Mouse (Mus musculus): ENCODE measurements around the gene Arntl2. TPM values are rescaled to one million over a fixed set of nuclear protein-coding genes. Genes with fewer than 3 reads are reported as not detected.
"Not testable (repeated sequence)": the region's sequence is repeated elsewhere in the genome, so short reads cannot be mapped to it uniquely, and the experiment has no call there.

Arntl2 gene
- total RNA-seq, 4 experiments from 2014 or later: 0.55 to 1.7 (median 1.5) TPM

DNA sequence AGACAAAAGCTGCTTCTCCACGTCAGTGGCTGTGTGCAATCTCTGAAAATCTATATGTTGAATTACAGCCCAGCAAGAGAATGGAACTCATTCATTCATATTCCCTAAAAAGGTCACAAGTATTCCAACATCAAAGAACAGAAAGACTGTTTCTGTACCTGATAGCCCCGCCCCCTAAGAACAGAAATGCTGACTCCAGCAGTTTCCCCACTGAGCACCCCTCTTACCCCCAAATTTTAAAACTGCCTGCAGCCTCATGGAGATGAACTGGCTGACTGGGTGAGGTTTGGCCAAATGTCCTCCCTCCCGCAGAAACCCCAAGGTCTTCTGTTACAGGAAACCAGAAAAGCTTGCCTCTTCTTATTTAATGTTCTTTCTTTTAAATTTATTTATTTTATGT lies 51.5 kb downstream of the Arntl2 start:
- no peak for DNase-seq (ENCODE audit: low spot score)

DNA sequence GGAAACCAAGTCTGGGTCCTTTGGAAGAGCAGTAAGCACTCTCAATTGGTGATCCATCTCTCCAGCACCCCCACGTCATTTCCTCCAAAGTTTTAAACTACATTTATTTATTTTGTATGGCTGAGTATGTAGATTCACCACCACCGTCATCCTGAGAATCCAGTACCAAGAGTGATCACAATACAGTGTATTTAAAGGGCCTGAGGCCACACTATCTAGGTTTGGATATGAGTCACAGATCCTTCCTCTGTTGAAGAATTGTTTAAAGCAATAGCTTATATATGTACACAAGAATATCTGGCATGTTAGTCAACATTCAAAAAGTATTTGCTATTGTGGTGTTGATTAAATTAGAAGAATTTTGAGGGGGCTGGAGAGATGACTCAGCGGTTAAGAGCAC lies 52.4 kb downstream of the Arntl2 start:
- no peak for DNase-seq (ENCODE audit: low spot score)

DNA sequence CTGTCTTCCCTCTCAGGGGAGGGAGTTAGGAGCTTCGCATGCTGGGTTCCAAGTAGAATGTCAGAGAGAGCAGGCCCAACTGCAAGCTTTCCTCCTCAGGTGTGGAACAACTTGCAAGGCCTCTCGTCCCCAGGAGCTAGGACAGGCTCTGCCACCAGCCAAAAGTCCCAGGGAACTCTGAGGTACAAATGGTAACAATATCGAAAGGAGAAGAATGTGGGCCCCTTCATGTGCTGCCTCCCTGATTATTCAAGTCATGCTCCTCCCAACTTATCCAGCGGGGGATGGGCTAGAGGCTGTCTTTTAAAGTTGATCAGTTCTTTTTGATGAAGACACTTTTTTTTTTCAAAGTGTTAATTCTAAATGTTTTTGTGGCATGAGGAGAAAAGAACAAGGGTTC lies 54.2 kb downstream of the Arntl2 start, which contains the start of gene Smco2:
TSS of gene Smco2 (plus strand) at position 55 of the 400 bp plus-strand sequence.
- DNase-seq (ENCODE audit: low spot score): no peak

DNA sequence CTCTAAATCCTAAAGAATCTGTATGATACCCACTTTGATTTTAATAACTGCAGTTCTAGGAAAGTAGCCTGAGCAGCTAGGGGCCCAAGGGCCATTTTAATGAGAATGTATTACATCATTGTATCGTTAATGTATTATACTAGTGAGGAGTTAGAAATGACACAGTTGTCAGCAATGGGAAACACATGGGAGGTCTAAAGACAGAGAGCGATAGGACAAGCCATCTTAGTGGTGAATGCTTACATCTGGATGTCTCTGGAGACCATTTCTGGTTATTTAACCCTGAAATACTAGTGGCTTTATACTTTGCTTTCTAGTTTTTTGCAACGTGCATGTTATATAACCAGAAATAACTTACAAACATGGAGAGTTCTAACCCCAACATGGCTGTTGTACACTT lies 56.1 kb downstream of the Arntl2 start:
- DNase-seq (ENCODE audit: low spot score): no peak

DNA sequence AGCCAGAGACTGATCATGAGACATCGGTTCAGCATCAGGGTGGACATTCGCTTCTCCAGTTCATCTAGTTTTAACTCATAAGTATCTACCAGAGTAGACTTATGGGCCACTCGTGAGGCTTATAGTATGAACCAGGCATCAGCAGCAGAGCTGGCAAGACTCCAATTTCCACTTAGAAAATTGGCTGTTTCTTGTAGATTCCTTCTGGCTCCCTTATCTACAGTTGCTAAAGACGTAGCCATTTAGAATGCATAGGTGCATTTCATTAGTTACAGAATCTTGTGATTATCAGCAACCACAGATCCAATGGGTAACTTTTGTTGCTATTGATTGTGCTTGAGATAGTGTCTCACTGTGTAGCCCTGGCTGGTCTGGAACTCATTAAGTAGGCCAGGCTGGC lies 56.9 kb downstream of the Arntl2 start:
- DNase-seq (ENCODE audit: low spot score): no peak

DNA sequence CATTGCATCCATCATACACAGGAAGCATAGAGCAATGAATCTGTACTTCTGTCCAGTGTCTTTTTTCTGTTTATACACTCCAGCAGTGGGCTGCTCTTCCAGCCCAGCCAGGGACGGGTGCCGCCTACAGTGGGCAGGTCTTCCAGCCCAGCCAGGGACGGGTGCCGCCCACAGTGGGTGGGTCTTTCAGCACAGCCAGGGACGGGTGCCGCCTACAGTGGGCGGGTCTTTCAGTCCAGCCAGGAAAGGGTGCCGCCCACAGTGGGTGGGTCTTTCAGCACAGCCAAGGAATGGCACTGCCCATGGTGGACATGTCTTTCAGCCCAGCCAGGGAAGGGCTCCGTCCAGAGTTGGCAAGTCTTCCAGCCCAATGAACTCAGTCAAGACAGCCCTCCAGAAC lies 59.3 kb downstream of the Arntl2 start:
- DNase-seq (ENCODE audit: low spot score): no peak

DNA sequence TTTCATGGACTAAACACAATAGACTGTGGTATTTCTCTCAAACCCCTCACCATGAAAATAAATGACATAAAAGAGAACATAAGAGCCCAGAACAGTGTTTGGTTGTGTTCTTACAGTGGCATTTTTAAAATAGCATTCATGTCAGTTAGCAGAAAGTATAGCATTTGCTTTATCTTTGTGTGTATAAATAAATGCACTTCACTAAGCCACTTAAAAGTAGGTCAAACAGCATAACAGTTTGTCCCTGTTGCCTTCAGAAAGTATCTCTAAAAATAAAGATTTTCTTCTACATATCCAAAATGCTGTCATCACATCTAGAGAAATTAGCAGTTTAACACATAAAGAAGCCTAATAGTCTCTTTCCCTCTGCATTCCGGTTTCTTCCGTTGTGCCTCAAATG lies 61.5 kb downstream of the Arntl2 start:
- no peak for DNase-seq (ENCODE audit: low spot score)

DNA sequence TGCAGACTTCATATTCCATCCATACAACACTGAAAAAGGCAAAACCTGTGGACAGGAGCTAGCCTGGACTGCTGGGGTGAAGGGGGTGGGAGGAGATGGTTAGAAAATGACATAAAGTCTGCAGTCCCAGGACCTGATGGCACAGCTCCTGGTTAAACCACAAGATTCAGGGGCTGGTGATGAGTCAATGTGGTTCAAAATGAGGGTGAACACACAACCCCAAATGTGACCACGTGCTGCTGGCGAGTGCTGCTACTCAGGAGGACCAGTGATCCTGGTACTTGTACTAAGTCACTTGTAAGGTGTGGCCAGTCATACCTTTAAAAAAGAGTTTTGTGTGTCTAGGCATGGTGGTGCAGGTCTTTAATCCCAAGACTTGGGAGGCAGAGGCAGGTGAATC lies 67.3 kb downstream of the Arntl2 start:
- no peak for DNase-seq (ENCODE audit: low spot score)

DNA sequence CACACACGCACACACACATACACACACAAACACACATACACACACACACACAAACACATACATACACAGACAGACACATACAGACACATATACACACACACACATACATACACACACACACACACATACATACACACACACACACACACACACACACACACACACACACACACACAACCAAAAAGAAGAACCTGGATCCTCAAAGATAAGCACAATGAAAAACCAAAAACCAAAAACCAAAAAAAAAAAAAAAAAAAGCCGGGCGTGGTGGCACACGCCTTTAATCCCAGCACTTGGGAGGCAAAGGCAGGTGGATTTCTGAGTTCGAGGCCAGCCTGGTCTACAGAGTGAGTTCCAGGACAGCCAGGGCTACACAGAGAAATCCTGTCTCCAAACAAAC lies 68.5 kb downstream of the Arntl2 start:
- DNase-seq (ENCODE audit: low spot score): not testable (repeated sequence)

DNA sequence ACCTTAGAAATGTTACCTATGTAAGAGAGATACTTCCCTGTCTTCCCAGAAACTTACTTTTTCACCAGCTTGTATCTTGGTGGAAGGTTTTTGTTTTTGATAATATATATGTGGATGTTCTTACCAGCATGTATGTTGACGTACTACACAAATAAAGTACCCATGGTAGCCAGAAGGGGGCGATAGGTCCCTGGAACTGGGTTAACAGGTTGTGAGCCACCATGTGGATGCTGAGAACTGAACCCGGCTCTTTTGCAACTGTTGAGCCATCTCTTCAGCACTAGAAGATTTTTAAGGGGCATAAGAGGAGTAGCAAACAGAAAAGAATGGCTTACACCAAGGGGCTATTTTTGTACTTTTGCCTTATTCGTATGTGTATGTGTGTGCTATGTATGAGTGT lies 69.8 kb downstream of the Arntl2 start:
- DNase-seq (ENCODE audit: low spot score): no peak

DNA sequence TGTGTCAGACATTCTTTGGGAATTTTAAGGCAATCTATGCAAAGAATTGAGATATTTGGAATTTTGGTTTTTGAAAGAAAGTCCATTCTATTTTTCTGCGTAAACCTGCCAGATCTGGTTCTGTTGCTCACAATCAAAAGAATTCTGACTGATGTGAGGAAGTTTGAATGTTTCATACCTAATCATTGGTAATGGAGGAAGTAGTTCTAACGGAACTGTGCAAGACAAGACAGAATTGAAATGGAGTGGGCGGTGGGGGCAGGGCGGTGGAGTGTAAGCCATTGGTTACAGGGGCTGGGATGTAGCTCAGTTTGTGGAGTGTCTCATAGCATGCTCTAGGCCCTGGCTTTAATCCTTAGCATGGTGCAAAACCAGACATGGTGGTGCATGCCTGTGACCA lies 76.1 kb downstream of the Arntl2 start:
- no peak for DNase-seq (ENCODE audit: low spot score)

DNA sequence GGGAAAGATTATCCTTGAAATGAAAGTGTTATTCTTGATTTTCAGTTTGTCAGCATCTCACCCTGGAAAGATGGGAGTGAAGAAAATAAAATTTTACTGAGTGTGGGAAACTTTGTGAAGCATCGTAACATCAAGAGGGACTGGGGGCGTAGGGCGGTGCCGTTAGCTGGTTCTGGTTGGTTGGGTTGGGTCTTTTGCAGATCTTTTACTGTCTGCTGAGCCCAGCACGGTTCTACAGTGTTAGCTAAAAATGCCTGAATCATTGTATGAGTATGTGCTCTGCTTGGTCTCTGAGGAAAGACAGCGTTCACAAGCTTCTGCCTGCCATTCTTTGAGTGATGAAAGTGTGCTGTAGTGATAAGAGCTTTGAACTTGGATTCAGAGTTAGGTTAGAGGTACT lies 78.6 kb downstream of the Arntl2 start:
- DNase-seq (ENCODE audit: low spot score): no peak

DNA sequence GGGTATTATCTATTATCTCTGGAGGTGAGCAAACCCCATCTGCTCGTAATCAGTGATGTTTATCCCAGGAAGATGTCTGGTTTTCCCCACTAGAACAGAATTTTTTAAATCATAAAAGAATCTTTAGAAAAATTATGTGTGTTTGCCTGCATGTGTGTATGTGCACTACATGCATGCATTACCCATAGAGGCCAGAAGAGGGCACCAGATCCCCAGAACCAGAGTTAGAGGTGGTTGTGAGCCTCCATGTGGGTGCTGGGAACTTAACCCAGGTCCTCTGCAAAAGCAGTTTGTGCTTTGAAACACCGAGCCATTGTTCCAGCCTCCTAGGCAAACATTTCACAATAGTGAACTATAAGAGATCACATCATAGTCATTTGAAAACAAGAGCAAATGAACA lies 81.0 kb downstream of the Arntl2 start:
- no peak for DNase-seq (ENCODE audit: low spot score)

DNA sequence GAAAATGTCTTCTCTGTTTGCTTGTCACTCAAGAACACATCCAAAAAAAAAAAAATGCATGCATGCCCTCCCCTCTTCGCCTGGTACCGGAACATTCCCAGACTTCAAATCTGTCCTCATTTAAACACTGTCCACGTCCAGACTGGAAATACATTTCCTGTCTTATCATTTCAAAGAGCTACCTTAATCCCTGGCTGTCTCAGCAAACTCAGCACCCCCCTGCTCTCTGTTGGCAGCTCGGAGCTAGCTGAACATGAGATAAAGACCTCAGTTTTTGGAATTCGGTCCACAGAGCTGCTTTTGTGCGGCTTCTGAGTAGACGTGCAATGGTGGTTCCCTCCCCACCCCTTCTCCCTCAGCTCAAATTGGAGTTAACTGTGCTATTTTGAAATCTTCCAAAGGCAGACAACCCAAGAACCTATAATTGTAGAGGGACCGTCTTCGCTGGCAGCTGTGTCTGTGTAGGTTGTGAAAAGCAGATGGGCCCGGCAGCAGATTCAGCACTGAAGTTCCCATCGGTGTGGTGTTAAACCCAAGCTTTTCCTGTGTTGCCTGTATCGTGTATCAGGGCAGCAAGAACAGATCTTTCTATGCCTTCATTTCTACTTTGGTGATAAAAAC lies 81.7 kb downstream of the Arntl2 start:
- no peak for DNase-seq (ENCODE audit: low spot score)

DNA sequence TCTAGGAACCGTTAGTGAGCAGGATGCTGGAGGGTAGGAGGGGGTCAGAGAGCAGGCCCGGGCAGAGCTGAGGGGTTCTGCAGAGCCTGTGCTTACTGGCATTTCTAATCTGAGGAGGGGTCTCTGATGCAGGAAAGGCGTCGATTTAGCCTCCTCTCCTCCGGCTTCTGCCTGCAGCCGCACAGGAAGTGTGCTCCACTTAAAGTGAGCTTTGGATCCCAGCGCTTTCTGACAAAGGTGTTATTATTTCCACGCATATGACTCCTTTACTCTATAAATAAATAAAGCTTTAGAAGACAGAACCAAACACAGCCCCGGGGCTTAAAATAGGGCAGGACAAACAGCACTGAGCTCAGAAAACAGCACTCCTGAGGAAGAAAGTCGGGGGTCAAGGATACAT lies 83.1 kb downstream of the Arntl2 start:
- DNase-seq (ENCODE audit: low spot score): no peak

DNA sequence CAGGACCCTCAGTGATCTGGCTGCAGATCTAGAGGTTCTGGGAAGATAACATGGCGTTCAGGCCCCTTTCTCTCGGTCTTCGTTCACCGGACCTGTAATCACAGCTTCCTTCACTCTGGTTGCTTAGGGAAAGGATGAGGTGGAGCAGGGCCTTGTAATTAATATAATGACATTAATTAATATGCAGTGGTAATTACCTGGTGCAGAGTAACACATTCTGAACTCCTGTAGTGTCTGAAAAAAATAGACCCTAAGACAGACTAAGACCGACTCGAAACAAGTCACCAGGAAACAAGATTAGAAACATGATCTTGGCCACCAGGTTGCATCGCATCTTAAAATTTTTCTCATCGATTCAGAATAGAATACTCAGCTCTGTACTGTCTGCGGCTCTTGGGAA lies 84.0 kb downstream of the Arntl2 start:
- no peak for DNase-seq (ENCODE audit: low spot score)

DNA sequence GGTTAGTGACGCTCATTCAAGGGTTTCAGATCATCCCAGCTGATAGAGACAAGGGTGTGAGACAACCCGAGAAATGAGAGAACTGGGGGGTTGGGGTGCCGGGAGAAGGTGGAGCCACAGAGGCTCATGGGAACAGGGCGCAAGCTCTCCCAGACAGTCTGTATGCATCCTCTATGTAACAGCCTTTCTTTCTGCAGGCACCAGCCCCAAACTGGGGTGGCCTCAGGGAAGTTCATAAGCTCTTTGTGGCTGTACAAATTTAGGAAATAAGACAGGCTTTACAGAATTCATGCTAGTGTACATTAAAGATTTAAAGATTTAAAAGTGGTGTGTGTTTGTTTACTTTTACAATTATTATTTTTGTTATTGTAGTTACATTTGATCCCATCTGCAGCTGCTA lies 84.4 kb downstream of the Arntl2 start:
- DNase-seq (ENCODE audit: low spot score): no peak

DNA sequence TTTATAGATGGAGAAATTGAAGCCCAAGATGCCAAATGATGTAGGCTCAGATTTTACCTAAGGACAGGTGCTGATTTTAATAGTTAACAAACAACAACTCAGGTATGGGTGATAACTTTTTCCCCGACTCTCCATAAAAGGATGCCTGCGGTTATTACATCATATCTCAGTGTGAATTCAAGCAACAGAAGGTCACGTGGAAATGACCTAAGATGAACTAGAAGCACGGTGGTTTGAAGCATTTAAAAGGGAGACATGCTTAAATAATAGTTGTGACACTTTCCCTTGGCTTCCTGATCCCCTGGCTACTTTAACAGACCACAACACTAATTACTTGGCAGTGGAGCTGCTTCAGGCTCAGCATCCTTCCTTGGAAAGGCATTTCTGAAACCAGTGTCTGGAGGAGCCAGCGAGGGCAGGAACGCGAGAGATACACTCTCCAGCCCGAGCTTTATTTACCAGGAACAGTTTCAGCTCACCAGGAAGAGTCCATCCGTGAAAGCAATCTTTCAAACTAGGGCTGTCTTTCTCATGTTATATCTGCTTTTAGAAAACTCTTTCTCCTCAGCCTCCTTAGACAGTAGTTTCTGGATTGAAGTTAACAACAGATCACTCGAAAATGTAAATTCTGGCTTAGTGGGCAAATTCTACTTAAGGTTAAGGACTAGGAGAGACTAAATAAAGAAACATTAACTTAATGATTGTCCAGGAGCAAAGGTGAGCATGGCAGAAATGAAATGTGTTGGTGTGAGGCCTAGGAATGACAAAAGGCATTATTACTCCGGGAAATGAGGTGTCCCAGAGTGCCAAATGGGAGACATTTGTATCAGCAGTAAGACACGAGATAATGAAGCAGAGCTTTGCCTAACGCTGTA lies 86.3 kb downstream of the Arntl2 start:
- DNase-seq (ENCODE audit: low spot score): no peak

Other genes with a start within 250 kb of the Arntl2 start
- gene Fgfr1op2, start 218.9 kb upstream of the Arntl2 start, total RNA-seq (2022): 10 to 100 TPM; 66.1 to 70.9 (median 68.7) TPM
- gene Ints13, start 218.2 kb upstream of the Arntl2 start, total RNA-seq (2022): 10 to 100 TPM; 18.7 to 21.4 (median 20.1) TPM
- 10 to 100 TPM; 48.4 to 55.5 (median 49.6) TPM for gene Med21, start 153.5 kb upstream of the Arntl2 start, total RNA-seq (2022)
- 10 to 100 TPM; 15.7 to 16.7 (median 15.9) TPM for gene Tm7sf3, start 153.2 kb upstream of the Arntl2 start, total RNA-seq (2022)
- 10 to 100 TPM; 12.6 to 13.9 (median 13.2) TPM for gene Stk38l, start 71.1 kb upstream of the Arntl2 start, total RNA-seq (2022)
- 1 to 10 TPM in 3 of 4 experiments, under 1 TPM in 1; 0.90 to 3.8 (median 2.7) TPM for gene Smco2, start 54.0 kb downstream of the Arntl2 start, total RNA-seq (2022)
- 100 to 1,000 TPM; 101 to 127 (median 122) TPM for gene Ppfibp1, start 92.4 kb downstream of the Arntl2 start, total RNA-seq (2022)
- not detected for gene 1700034J05Rik, start 158.4 kb downstream of the Arntl2 start, total RNA-seq (2022)
- gene Rep15, start 236.5 kb downstream of the Arntl2 start, total RNA-seq (2022): 1 to 10 TPM in 2 of 4 experiments, under 1 TPM in 2; 0.92 to 1.5 (median 1.2) TPM
- gene Mrps35, start 246.7 kb downstream of the Arntl2 start, total RNA-seq (2022): 100 to 1,000 TPM; 166 to 193 (median 175) TPM